Comparison of ENCODE assay signal across 1 mouse cellular context in the genomic region with DNA sequence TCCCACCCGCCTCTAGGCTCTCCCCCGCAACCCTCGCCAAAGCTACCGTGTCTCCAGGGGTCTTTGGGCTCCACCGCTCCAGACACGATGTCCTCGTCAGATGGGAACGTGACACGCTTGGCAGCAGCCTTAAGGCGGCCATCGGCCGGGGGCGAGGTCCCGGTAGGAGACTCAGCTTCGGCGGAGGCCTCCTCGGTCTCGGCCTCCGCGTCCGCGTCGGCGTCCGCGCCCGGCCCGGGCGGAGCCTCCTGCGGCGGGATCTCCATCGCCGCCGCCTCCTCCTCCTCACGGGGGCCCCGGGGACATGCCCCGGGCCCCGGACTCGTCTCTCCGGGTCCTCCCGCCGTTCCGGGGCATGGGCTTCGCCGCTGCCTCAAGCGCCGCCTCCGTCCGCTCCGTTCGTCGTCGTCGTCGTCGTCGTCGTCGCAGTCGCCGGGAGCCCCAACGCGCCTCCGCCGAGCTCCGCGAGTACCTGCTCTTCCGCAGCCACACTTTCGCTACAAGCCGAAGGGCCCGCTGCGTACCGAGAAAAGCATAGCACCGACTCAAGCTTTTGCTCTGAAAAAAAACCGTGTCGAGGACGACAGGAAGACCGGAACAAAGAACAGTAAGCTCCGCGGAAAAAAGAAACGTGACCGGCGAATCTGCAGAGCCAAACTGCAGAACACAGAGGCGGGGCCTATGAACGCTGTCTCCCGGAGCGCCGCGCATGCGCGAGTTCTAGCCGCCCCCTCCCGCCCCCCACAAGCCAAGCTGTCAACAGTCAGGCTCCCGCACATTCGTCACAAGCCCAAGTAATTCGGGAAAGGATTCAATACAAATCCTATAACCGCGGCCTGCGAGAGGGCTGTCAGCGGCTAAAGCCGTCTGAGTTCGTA.
TF ChIP-seq lines count a peak whose summit lies in the region.

No protein-coding gene starts in this region.

TF ChIP-seq in C2C12, 6 proteins besides CTCF, POLR2A, EP300 and RAD21:
- TF ChIP-seq MYOD1 (IDR thresholded peaks at IDR 0.05; ENCODE audit: control insufficient read depth, insufficient read length, low read depth) (no peak), USF1 (IDR thresholded peaks at IDR 0.05; ENCODE audit: low read depth) (no peak), MYOG (IDR thresholded peaks at IDR 0.05; ENCODE audit: control insufficient read depth, extremely low read depth, insufficient read length) (no peak), CEBPB (IDR thresholded peaks at IDR 0.05; ENCODE audit: low read depth) (no peak), MAX (IDR thresholded peaks at IDR 0.05) (no peak), FOSL1 (IDR thresholded peaks at IDR 0.05; ENCODE audit: insufficient read depth, low read length, poor library complexity, severe bottlenecking) (no peak)
